Mouse (Mus musculus): ENCODE results near the gene Bcl2. TPM values are rescaled to one million over a fixed set of nuclear protein-coding genes. Genes with fewer than 3 reads are reported as not detected.
"Not testable (repeated sequence)": the region's sequence is repeated elsewhere in the genome, so short reads cannot be mapped to it uniquely, and the experiment has no call there.

The Bcl2 gene
- polyA plus RNA-seq, 1 experiment from 2014 or later, result 6.7 TPM

DNA sequence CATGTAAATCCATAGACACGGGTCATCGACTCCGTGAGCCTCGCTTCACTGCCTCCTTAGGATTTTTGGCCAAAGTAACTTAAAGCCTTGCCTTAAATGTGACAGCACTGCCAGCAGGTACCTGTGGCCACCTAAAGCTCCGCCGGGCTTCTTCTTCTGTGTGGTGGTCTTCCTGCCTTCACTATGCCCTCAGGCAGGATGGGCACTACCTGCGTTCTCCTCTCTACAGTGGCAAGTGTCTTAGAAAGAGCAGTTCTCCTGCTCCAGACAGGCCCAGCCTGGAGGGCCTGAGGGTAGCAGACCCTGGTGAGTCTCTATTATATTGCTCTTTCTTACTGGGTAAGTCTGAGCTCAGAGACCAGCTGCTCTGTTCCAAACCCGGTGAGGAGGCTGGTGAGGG lies 172.2 kb downstream of the Bcl2 start:
- Histone ChIP-seq H3K4me1 (peaks cover 9% of the 10 kb centered on the region; the same call in 1 of the 2 replicates), H3K27me3 (replicated peaks) (no peaks in the 10 kb centered on the region), H3K4me3 (no peak overlapping the region), H3K4me2 (no peak overlapping the region), H3K9me3 (no peaks in the 10 kb centered on the region), H3K27ac (replicated peaks) (no peak overlapping the region), H3K36me3 (no peaks in the 10 kb centered on the region), H3K9ac (no peak overlapping the region)
- WGBS, result 80% methylated on average over 8 of the region's 8 CpGs
- no peak for ATAC-seq (ENCODE audit: extremely low read depth, insufficient number of reproducible peaks, low FRiP score, low TSS enrichment)

DNA sequence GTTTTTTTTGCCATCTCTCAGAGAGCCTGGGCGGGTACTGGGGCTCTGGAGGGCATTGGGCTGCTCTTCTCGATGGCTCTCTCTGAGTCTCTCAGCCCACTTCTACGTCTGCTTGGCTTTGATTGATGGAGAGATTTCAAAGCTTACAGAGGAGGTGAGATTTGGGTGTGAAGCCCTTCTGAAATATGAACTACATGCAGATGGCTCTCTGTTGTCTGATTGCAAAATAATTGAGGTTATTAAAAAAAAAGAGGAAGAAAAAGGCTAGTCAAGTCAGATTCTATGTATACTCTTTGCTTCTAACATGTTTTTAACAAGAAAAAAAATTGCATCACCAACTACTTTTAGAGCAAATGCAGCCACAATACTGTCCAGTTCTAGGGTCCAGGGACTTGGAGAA lies 173.9 kb downstream of the Bcl2 start:
- no peaks in the 10 kb centered on the region for H3K27me3 ChIP-seq (replicated peaks)
- ATAC-seq (ENCODE audit: extremely low read depth, insufficient number of reproducible peaks, low FRiP score, low TSS enrichment), result no peak
- H3K36me3 ChIP-seq, result no peaks in the 10 kb centered on the region
- H3K4me3 ChIP-seq, result no peak overlapping the region
- H3K4me1 ChIP-seq, result peaks cover 9% of the 10 kb centered on the region; the same call in 1 of the 2 replicates
- no peaks in the 10 kb centered on the region for H3K9me3 ChIP-seq
- no peak overlapping the region for H3K9ac ChIP-seq
- H3K4me2 ChIP-seq, result no peak overlapping the region
- H3K27ac ChIP-seq (replicated peaks), result no peak overlapping the region
- WGBS, result 59% methylated on average over 3 of the region's 3 CpGs

DNA sequence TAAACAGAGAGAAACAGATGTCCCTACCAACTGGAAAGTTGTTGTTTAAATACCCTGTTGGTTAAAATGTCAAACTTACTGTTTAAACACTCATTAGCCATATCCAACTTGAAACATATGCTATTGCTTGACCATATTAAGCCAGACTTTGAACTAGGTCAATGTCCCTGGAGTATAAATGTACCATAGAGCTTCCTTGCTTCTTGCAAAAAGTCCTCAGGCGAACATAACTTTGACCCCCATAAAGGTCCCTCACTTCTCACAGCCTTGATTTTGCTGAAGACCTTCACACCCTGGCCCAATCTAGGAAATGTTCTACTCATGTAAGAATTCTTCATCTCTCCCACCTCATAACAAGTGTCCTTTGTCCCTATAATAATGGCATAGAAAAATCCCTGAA lies 175.0 kb downstream of the Bcl2 start:
- H3K27ac ChIP-seq (replicated peaks), result no peak overlapping the region
- H3K4me3 ChIP-seq, result no peak overlapping the region
- H3K4me1 ChIP-seq, result peaks cover 9% of the 10 kb centered on the region; the same call in 1 of the 2 replicates
- no peak for ATAC-seq (ENCODE audit: extremely low read depth, insufficient number of reproducible peaks, low FRiP score, low TSS enrichment)
- 81% methylated on average over 1 of the region's 1 CpGs for WGBS
- H3K36me3 ChIP-seq, result no peaks in the 10 kb centered on the region
- H3K9me3 ChIP-seq, result no peaks in the 10 kb centered on the region
- H3K27me3 ChIP-seq (replicated peaks), result no peaks in the 10 kb centered on the region
- H3K9ac ChIP-seq, result no peak overlapping the region
- H3K4me2 ChIP-seq, result no peak overlapping the region

GRCm38 (mm10) chr1:106534835-106535234 lies 179.2 kb downstream of the Bcl2 start:
- not testable (repeated sequence) for H3K9ac ChIP-seq; H3K4me3 ChIP-seq; ATAC-seq (ENCODE audit: extremely low read depth, insufficient number of reproducible peaks, low FRiP score, low TSS enrichment); H3K4me2 ChIP-seq; H3K27me3 ChIP-seq (replicated peaks); H3K9me3 ChIP-seq; H3K36me3 ChIP-seq; H3K4me1 ChIP-seq; H3K27ac ChIP-seq (replicated peaks)
- WGBS, result 80% methylated on average over 3 of the region's 3 CpGs

GRCm38 (mm10) chr1:106529570-106529969 lies 184.5 kb downstream of the Bcl2 start:
- H3K4me3 ChIP-seq, result no peak overlapping the region
- H3K27ac ChIP-seq (replicated peaks), result no peak overlapping the region
- ATAC-seq (ENCODE audit: extremely low read depth, insufficient number of reproducible peaks, low FRiP score, low TSS enrichment), result no peak
- no peaks in the 10 kb centered on the region for H3K9me3 ChIP-seq
- 81% methylated on average over 9 of the region's 9 CpGs for WGBS
- H3K36me3 ChIP-seq, result no peaks in the 10 kb centered on the region
- no peak overlapping the region for H3K4me2 ChIP-seq
- H3K27me3 ChIP-seq (replicated peaks), result no peaks in the 10 kb centered on the region
- H3K4me1 ChIP-seq, result peaks cover 9% of the 10 kb centered on the region
- no peak overlapping the region for H3K9ac ChIP-seq

DNA sequence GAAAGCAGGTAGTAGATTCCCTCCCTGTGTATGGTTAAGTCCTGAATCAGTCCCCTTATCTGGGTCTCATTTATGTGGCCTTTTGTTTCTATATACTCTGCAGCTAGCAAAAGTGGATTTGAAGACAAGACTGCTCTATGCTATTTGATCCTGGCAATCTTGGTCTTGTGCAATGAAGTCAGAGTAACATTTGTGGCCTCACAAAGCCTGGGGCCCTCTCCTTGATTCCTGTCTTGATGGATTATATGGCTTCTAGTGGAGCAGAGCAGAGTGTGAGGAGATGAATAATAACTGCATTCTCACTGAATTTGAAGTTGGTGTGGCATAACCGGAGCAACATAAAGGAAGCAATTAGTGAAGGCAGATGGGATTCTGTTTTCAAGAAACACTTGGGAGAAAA lies 186.5 kb downstream of the Bcl2 start:
- H3K36me3 ChIP-seq, result no peaks in the 10 kb centered on the region
- no peak for ATAC-seq (ENCODE audit: extremely low read depth, insufficient number of reproducible peaks, low FRiP score, low TSS enrichment)
- WGBS, result 57% methylated on average over 1 of the region's 1 CpGs
- no peaks in the 10 kb centered on the region for H3K9me3 ChIP-seq
- no peak overlapping the region for H3K4me3 ChIP-seq
- H3K4me1 ChIP-seq, result peaks cover 13% of the 10 kb centered on the region
- H3K9ac ChIP-seq, result no peak overlapping the region
- H3K27me3 ChIP-seq (replicated peaks), result no peaks in the 10 kb centered on the region
- no peak overlapping the region for H3K27ac ChIP-seq (replicated peaks)
- no peak overlapping the region for H3K4me2 ChIP-seq

DNA sequence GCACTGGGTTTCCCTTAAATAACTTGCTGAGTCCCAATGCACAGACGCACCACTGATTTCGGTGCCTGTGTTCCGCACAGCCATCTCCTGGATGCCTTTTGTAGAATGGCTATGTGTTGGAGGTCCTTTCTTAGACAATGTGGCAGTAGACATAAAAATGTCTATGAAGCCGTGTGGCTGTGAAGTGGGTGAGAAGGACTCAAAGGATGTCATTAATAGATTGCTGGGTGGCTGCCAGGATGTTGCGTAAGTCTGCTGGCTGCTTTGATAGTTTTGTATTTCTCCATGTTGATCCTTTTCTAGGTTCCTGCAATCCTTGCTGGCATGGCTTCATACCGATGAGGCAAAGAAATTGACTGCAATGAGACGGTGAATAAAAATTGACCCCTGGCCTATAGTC lies 187.3 kb downstream of the Bcl2 start:
- ATAC-seq (ENCODE audit: extremely low read depth, insufficient number of reproducible peaks, low FRiP score, low TSS enrichment), result no peak
- H3K27me3 ChIP-seq (replicated peaks), result no peaks in the 10 kb centered on the region
- no peaks in the 10 kb centered on the region for H3K9me3 ChIP-seq
- no peak overlapping the region for H3K4me2 ChIP-seq
- peaks cover 13% of the 10 kb centered on the region for H3K4me1 ChIP-seq
- H3K36me3 ChIP-seq, result no peaks in the 10 kb centered on the region
- H3K4me3 ChIP-seq, result no peak overlapping the region
- H3K27ac ChIP-seq (replicated peaks), result no peak overlapping the region
- 51% methylated on average over 7 of the region's 7 CpGs for WGBS
- H3K9ac ChIP-seq, result no peak overlapping the region

DNA sequence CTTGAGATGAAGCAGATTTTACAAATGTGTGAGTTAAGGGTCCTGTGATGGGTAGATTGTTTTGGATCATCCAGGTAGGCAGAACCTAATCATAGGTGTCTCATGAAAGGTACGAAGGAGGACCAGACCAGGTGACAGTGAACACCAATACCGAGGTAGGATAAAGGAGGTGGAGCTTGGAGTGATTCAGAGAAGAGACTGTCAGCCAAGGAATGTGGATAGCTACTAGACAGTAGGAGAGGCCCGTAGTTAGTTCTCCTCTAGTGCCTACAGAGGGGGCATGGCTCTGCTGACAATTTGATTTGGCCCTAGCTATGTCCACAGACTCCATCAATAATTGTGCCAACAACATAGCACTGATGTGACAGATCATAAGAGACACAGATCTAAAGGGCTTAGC lies 188.0 kb downstream of the Bcl2 start:
- ATAC-seq (ENCODE audit: extremely low read depth, insufficient number of reproducible peaks, low FRiP score, low TSS enrichment), result no peak
- H3K36me3 ChIP-seq, result no peaks in the 10 kb centered on the region
- H3K4me2 ChIP-seq, result no peak overlapping the region
- whole genome bisulfite sequencing, result 55% methylated on average over 3 of the region's 3 CpGs
- no peaks in the 10 kb centered on the region for H3K9me3 ChIP-seq
- H3K9ac ChIP-seq, result no peak overlapping the region
- H3K27ac ChIP-seq (replicated peaks), result no peak overlapping the region
- peaks cover 13% of the 10 kb centered on the region for H3K4me1 ChIP-seq
- H3K4me3 ChIP-seq, result no peak overlapping the region
- no peaks in the 10 kb centered on the region for H3K27me3 ChIP-seq (replicated peaks)

DNA sequence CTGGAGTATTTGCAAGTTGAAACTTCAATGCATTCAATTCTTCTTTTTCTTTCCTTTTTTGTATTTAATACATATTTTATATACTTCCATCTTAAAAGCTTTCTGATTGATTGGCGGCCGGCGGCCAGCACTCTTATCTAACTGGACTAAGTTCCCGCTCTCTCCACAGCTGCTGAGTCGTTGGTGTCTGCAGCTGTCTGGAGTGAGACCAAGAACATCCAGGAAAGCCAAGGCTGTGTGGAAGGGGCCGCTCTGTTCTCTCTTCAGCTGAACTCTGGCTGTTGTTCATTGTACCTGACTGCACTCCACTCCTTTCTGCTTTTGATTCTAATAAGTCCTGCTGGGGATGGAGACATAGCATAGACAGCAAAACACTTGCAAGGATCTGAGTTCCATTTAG lies 190.3 kb downstream of the Bcl2 start:
- Histone ChIP-seq H3K9ac (no peak overlapping the region), H3K4me3 (no peak overlapping the region), H3K4me1 (peaks cover 13% of the 10 kb centered on the region), H3K27me3 (replicated peaks) (no peaks in the 10 kb centered on the region), H3K4me2 (no peak overlapping the region), H3K36me3 (no peaks in the 10 kb centered on the region), H3K9me3 (no peaks in the 10 kb centered on the region), H3K27ac (replicated peaks) (no peak overlapping the region)
- 40% methylated on average over 6 of the region's 6 CpGs for WGBS
- no peak for ATAC-seq (ENCODE audit: extremely low read depth, insufficient number of reproducible peaks, low FRiP score, low TSS enrichment)

DNA sequence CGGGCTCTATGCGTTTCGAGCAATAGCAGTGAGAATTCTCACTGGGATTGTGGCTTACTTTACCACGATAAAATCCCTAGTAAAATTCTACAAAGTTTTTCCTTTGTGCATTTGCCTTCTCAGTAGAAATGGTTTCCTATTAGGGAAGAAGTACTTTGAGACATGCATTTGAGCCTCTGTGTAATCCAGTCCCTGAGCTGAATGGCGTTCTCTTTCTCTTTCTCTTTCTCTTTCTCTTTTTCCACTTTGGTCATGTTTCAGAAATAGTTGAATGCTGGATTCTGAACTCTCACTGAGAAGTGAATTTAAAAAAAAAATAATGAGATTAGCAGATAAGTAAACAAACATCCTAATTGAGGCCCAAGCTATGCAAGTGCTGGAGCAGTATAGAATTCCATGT lies 191.1 kb downstream of the Bcl2 start:
- WGBS, result 80% methylated on average over 5 of the region's 5 CpGs

DNA sequence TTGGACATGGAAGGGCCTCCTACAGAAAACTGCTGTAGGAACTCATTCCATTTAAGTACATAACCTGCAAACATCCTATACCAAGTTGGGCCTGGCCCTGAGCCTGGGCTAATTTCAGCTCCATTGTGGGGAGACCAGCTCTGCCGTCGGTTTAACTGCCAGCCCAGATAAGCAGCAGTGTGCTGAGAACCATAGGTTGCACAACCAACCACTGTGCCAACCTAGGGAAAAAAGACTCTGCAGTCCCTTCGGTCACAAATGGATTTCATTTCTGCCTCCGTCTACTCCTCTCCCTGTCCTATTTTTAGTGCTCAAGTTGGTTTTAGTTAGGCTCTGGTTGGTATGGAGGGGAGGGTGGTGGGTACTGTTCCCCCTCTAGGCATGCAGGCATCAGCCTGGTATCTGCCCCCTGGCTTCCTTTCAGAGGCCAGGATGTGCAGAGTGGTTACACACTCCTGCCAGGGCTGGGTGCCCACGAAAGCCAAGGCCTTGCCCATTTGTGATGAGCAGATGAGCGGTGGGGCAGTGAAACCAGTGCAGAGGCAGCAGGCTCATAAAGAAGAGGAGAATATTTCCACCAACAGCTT lies 196.4 kb downstream of the Bcl2 start:
- H3K4me2 ChIP-seq, result no peak overlapping the region
- no peak overlapping the region for H3K4me3 ChIP-seq
- peaks cover 21% of the 10 kb centered on the region for H3K4me1 ChIP-seq
- H3K27me3 ChIP-seq (replicated peaks), result no peaks in the 10 kb centered on the region
- H3K9me3 ChIP-seq, result no peaks in the 10 kb centered on the region
- no peak overlapping the region for H3K27ac ChIP-seq (replicated peaks)
- no peaks in the 10 kb centered on the region for H3K36me3 ChIP-seq
- ATAC-seq (ENCODE audit: extremely low read depth, insufficient number of reproducible peaks, low FRiP score, low TSS enrichment), result no peak
- H3K9ac ChIP-seq, result no peak overlapping the region
- WGBS, result 60% methylated on average over 6 of the region's 6 CpGs

More for the DNA sequence above, 191.1 kb downstream of the Bcl2 start:
- no peak overlapping the region for H3K27ac ChIP-seq (replicated peaks)
- H3K27me3 ChIP-seq (replicated peaks), result no peaks in the 10 kb centered on the region
- H3K4me2 ChIP-seq, result no peak overlapping the region
- H3K9ac ChIP-seq, result no peak overlapping the region
- no peak for ATAC-seq (ENCODE audit: extremely low read depth, insufficient number of reproducible peaks, low FRiP score, low TSS enrichment)
- H3K36me3 ChIP-seq, result no peaks in the 10 kb centered on the region
- H3K4me3 ChIP-seq, result no peak overlapping the region
- peaks cover 13% of the 10 kb centered on the region for H3K4me1 ChIP-seq
- no peaks in the 10 kb centered on the region for H3K9me3 ChIP-seq

DNA sequence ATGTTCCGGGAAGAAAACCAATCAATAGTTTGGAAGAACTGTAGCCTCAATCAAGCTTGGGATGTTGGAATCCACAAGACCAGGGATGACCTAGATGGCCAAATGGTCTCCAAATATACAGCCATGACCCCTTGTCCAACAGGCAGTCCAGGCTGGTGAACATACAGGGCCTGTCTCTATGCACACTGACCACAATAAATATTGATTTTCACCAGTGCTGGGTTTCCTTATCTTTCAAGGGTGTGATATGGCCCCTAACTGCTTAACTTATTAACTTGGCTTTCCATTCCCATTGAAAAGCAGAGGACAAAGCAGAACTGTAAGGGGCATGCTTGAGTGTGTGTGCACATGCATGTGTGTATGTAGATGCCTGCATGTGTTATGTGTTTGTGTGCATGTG lies 197.0 kb downstream of the Bcl2 start:
- 77% methylated on average over 1 of the region's 1 CpGs for WGBS
- Histone ChIP-seq H3K36me3 (no peaks in the 10 kb centered on the region), H3K9ac (no peak overlapping the region), H3K27me3 (replicated peaks) (no peaks in the 10 kb centered on the region), H3K4me3 (no peak overlapping the region), H3K4me2 (no peak overlapping the region), H3K9me3 (no peaks in the 10 kb centered on the region), H3K27ac (replicated peaks) (no peak overlapping the region), H3K4me1 (peaks cover 21% of the 10 kb centered on the region)
- ATAC-seq (ENCODE audit: extremely low read depth, insufficient number of reproducible peaks, low FRiP score, low TSS enrichment), result no peak

Data from heart, embryonic 13.5 days (tissue).